Mouse (Mus musculus) stomach, embryonic 16.5 days (tissue): ENCODE data around the gene Nfkbie. TPM values are rescaled to one million over a fixed set of nuclear protein-coding genes. Genes with fewer than 3 reads are reported as not detected.

Source experiments
- ATAC-seq: fragments of 200-750 bp; cut with Nextera tagmentation; 2 replicates; pipeline ENCODE4 v1.8.0; 2017; ENCODE audit warnings: moderate number of reproducible peaks, moderate TSS enrichment; ENCODE audit not compliant: insufficient read depth, low FRiP score
- H3K27ac ChIP-seq: fragments of 300-500 bp; sonication (generic); 2 replicates; pipeline ENCODE4 v1.5.1; 2014; ENCODE audit warnings: low read length
- H3K27me3 ChIP-seq: fragments of 300-500 bp; sonication (generic); 2 replicates; pipeline ENCODE4 v1.6.1; 2014; ENCODE audit warnings: low read length, control low read depth, mixed read lengths; ENCODE audit not compliant: control insufficient read depth, insufficient read depth
- H3K36me3 ChIP-seq: fragments of 300-500 bp; sonication (generic); 2 replicates; pipeline ENCODE4 v1.6.1; 2014; ENCODE audit warnings: low read length; ENCODE audit not compliant: control insufficient read depth, insufficient read depth
- H3K4me1 ChIP-seq: fragments of 300-500 bp; sonication (generic); 2 replicates; pipeline ENCODE4 v1.6.1; 2014; ENCODE audit warnings: low read length, control low read depth, mixed read lengths; ENCODE audit not compliant: control insufficient read depth, insufficient read depth
- H3K4me2 ChIP-seq: fragments of 300-500 bp; sonication (generic); 2 replicates; pipeline ENCODE4 v1.6.1; 2014; ENCODE audit warnings: low read depth, low read length, mixed read lengths
- H3K4me3 ChIP-seq: fragments of 300-500 bp; sonication (generic); replicated peaks from 2 replicates; pipeline ENCODE4 v1.5.1; 2014; ENCODE audit warnings: mild to moderate bottlenecking, low read length
- H3K9ac ChIP-seq: fragments of 300-500 bp; sonication (generic); 2 replicates; pipeline ENCODE4 v1.6.1; 2014; ENCODE audit warnings: low read length
- H3K9me3 ChIP-seq: fragments of 300-500 bp; sonication (generic); replicated peaks from 2 replicates; pipeline ENCODE4 v1.6.1; 2016; ENCODE audit warnings: low read length, control low read depth; ENCODE audit not compliant: control insufficient read depth
- WGBS: fragments of 180-500 bp; shearing (Covaris S2); extraction: QIAGEN DNeasy Blood & Tissue Kit; methylation state at CpG from one replicate; pipeline ENCODE4 v1.1.7; 2014; 5-methylcytosine and 5-hydroxymethylcytosine counted together
- polyA plus RNA-seq: library from polyadenylated mRNA; unstranded; fragments of >200 nt; fragmentation: Nextera tagmentation; extraction: Ambion mirVana; gene quantifications from 2 replicates; pipeline ENCODE4 v1.2.1, GENCODE M21; 2015

The Nfkbie gene
- polyA plus RNA-seq, 1 experiment from 2014 or later, result 4.4 TPM

DNA sequence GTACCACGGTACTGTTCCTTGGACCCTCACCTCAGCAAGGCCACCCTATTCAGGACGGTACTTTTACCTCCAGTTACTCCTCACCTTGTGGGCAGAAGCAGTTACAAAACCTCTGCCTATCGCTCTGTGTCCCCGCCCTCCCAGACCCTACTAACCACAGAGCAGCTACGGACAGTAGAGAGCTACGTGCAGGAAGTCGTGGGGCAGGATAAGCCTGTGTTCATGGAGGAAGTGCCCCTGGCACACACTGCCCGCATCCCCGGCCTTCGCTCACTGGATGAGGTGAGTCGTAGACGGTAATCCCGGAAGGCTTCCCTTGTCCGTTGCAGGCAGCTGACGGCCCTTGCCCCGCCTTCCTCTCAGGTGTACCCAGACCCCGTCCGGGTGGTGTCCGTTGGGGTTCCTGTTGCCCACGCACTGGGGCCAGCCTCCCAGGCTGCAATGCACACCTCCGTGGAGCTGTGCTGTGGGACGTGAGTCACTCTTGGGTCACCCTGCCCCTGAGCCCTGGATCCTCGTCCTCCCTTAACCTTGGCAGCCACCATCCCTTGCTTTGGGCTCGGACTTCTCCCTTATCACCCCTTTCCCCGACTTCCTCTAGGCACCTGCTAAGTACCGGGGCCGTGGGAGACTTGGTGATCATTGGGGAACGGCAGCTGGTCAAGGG lies 37.8 kb upstream of the Nfkbie start:
- peaks cover 5% of the 10 kb centered on the region for H3K4me1 ChIP-seq
- peaks cover 4% of the 10 kb centered on the region; the same call in 1 of the 2 replicates for H3K36me3 ChIP-seq
- no peak overlapping the region for H3K9ac ChIP-seq
- H3K9me3 ChIP-seq, result no peaks in the 10 kb centered on the region
- H3K27me3 ChIP-seq, result no peaks in the 10 kb centered on the region
- H3K4me3 ChIP-seq, result no peak overlapping the region
- no peak overlapping the region for H3K4me2 ChIP-seq
- no peak for ATAC-seq
- 86% methylated on average over 28 of the region's 28 CpGs for WGBS
- H3K27ac ChIP-seq, result no peak overlapping the region

DNA sequence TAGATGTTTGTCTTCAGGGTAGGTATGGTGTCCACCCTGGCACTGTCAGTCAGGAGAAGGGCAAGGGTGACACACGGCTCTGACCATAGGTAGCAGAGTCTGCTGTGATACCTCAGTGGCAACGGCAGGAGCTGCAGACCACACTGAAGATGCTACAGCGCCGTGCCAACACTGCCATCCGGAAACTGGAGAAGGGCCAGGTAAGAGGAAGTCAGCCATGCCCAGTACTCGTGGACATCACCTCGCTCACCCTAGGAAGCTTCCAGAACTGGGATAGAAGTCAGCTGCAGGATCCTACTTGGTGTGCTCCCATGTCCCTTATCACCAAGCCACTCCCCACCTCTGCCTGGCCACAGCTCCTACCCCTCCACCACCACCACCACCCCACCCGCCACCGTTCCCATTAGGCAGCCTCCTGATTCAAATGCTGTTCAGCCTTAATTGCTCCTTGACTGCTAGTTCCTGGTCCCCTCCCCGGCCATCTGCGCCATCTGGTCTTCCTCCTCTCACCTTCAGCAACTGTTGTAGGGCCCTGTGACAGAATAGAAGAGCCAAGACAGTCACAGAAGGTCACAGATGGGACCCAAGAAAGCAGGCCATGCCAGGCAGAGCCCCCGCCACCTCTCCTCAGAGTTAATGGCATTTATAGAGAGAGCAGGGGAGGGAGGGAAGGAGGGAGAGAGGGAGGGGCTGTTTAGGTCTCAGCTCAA lies 36.6 kb upstream of the Nfkbie start:
- H3K27me3 ChIP-seq, result no peaks in the 10 kb centered on the region
- 77% methylated on average over 12 of the region's 12 CpGs for WGBS
- peaks cover 14% of the 10 kb centered on the region for H3K4me1 ChIP-seq
- no peaks in the 10 kb centered on the region for H3K9me3 ChIP-seq
- no peak overlapping the region for H3K4me3 ChIP-seq
- peaks cover 4% of the 10 kb centered on the region; the same call in 1 of the 2 replicates for H3K36me3 ChIP-seq
- no peak for ATAC-seq
- H3K9ac ChIP-seq, result no peak overlapping the region
- H3K4me2 ChIP-seq, result no peak overlapping the region
- no peak overlapping the region for H3K27ac ChIP-seq

DNA sequence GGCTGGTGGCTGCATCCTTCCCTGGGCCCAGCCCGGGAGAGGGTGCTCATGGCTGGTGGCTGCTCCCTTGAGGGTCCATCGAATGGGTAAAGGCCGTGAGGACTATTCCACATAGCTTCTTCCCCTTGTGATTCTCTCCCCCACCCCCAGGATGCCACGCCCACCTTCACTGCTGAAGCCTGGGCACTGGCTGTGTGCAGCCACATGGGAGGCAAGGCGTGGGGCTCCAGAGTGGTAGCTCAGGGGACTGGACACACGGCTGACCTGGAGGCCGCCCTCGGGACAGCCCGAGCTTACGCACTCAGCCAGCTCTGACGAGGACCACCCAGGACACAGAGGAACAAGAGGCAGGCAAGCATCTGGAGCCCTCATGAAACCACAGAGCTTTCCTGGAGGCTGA lies 35.4 kb upstream of the Nfkbie start:
- no peaks in the 10 kb centered on the region for H3K27me3 ChIP-seq
- ATAC-seq, result no peak
- peaks cover 14% of the 10 kb centered on the region for H3K4me1 ChIP-seq
- no peak overlapping the region for H3K9ac ChIP-seq
- no peak overlapping the region for H3K4me2 ChIP-seq
- 68% methylated on average over 11 of the region's 11 CpGs for WGBS
- H3K36me3 ChIP-seq, result peaks cover 4% of the 10 kb centered on the region; the same call in 1 of the 2 replicates
- H3K27ac ChIP-seq, result no peak overlapping the region
- no peaks in the 10 kb centered on the region for H3K9me3 ChIP-seq
- H3K4me3 ChIP-seq, result no peak overlapping the region

GRCm38 (mm10) chr17:45523263-45523662 lies 32.2 kb upstream of the Nfkbie start, which contains the start of gene Tcte1:
Tcte1 (plus strand) TSS chr17:45523434.
- Histone ChIP-seq H3K36me3 (peaks cover 4% of the 10 kb centered on the region; the same call in 1 of the 2 replicates), H3K4me3 (peak within 1 kb of the TSS; percentile 39), H3K27ac (no peak within 1 kb of the TSS), H3K4me2 (peak within 1 kb of the TSS; percentile 70), H3K27me3 (no peaks in the 10 kb centered on the region), H3K4me1 (peaks cover 14% of the 10 kb centered on the region), H3K9me3 (no peaks in the 10 kb centered on the region), H3K9ac (peak within 1 kb of the TSS; percentile 66)
- 2% methylated on average over 21 of the region's 21 CpGs for WGBS
- peak; percentile 56; the same call in 1 of the 2 replicates for ATAC-seq

- H3K9me3 ChIP-seq, result no peaks in the 10 kb centered on the region
- H3K27me3 ChIP-seq, result 0 out of 2 replicates have a peak, but pooled peaks cover 1% of the 10 kb centered on the region
- H3K27ac ChIP-seq, result no peak overlapping the region
- H3K36me3 ChIP-seq, result peaks cover 4% of the 10 kb centered on the region; the same call in 1 of the 2 replicates
- no peak overlapping the region for H3K4me2 ChIP-seq
- H3K4me3 ChIP-seq, result no peak overlapping the region
- H3K9ac ChIP-seq, result no peak overlapping the region
- peaks cover 14% of the 10 kb centered on the region for H3K4me1 ChIP-seq
- no peak for ATAC-seq
- 64% methylated on average over 4 of the region's 4 CpGs for WGBS
Measured at GRCm38 (mm10) chr17:45524961-45525360, 30.5 kb upstream of the Nfkbie start.

- no peak for ATAC-seq
- Histone ChIP-seq H3K27ac (no peak overlapping the region), H3K4me3 (no peak overlapping the region), H3K9me3 (no peaks in the 10 kb centered on the region), H3K36me3 (no peaks in the 10 kb centered on the region), H3K27me3 (0 out of 2 replicates have a peak, but pooled peaks cover 3% of the 10 kb centered on the region), H3K9ac (no peak overlapping the region), H3K4me1 (peaks cover 14% of the 10 kb centered on the region), H3K4me2 (no peak overlapping the region)
- 16% methylated on average over 5 of the region's 5 CpGs for WGBS
Measured at GRCm38 (mm10) chr17:45526571-45526970, 28.9 kb upstream of the Nfkbie start.

DNA sequence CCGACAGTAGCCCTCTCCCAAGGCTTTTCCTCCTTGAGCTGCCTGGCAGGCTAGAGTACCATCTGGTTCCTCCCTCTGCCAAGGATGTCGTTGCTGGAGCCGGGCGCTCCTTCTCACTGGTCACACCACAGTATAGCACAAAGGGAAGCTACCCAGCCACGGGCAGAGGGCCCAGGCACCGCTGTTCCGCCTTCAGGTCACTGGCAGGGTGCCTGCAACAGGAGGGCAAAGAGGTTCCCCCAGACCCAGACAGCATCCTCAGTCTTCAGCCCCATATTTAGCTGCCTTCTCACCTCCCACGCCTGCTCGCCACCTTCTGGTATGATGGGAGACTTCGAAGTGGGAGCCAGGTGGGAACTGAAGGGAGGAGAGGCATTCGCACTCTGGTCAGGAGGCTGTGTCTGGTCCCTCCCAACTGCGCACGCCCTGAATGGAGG lies 25.1 kb upstream of the Nfkbie start:
- no peak overlapping the region for H3K9ac ChIP-seq
- no peaks in the 10 kb centered on the region for H3K4me1 ChIP-seq
- WGBS, result 48% methylated on average over 13 of the region's 13 CpGs
- H3K4me3 ChIP-seq, result no peak overlapping the region
- H3K27me3 ChIP-seq, result peaks cover 20% of the 10 kb centered on the region
- no peak overlapping the region for H3K4me2 ChIP-seq
- no peaks in the 10 kb centered on the region for H3K36me3 ChIP-seq
- no peaks in the 10 kb centered on the region for H3K9me3 ChIP-seq
- ATAC-seq, result no peak
- H3K27ac ChIP-seq, result no peak overlapping the region

GRCm38 (mm10) chr17:45532896-45533295 lies 22.6 kb upstream of the Nfkbie start:
- Histone ChIP-seq H3K9ac (no peak overlapping the region), H3K36me3 (no peaks in the 10 kb centered on the region), H3K4me2 (no peak overlapping the region), H3K4me1 (no peaks in the 10 kb centered on the region), H3K9me3 (no peaks in the 10 kb centered on the region), H3K27ac (no peak overlapping the region), H3K27me3 (peaks cover 30% of the 10 kb centered on the region), H3K4me3 (no peak overlapping the region)
- WGBS, result 53% methylated on average over 15 of the region's 15 CpGs
- no peak for ATAC-seq

- H3K27me3 ChIP-seq, result peaks cover 40% of the 10 kb centered on the region
- no peak overlapping the region for H3K4me2 ChIP-seq
- H3K27ac ChIP-seq, result no peak overlapping the region
- no peaks in the 10 kb centered on the region for H3K36me3 ChIP-seq
- no peak overlapping the region for H3K4me3 ChIP-seq
- WGBS, result 16% methylated on average over 5 of the region's 5 CpGs
- ATAC-seq, result no peak
- H3K9ac ChIP-seq, result no peak overlapping the region
- H3K9me3 ChIP-seq, result no peaks in the 10 kb centered on the region
- H3K4me1 ChIP-seq, result no peaks in the 10 kb centered on the region
Measured at GRCm38 (mm10) chr17:45536264-45536663, 19.2 kb upstream of the Nfkbie start.
